Mouse (Mus musculus): ENCODE results near the gene Acot8.

DNA sequence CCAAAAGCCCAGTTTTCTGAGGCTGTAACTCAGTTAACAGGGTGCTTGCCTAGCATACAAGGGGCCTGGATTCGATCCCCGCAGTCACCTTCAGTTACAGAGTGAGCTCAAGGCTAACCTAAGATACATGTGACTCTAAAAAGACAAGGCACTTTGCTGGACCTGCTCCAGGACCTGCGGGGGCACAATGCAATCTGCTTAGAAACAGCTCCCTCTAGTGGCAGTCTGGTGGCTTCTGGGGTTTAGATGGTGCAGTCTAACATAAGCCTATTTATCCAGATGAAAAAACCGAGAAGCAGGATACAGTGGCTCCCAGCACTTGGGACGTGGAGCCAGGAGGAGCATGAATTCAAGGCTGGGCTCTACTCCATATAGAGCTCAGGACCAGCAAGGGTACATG, 10.4 kb downstream of the Acot8 start:
- TF ChIP-seq CTCF (IDR thresholded peaks at IDR 0.05; ENCODE audit: control insufficient read depth, insufficient read depth, insufficient replicate concordance, low read depth, low read length), result peak; percentile 67; the same call in 1 of the 2 replicates
- no peak for TF ChIP-seq POLR2A (IDR thresholded peaks at IDR 0.05; ENCODE audit: control insufficient read depth, low read depth, low read length)
